Mouse (Mus musculus) heart, adult 2 months (tissue): ENCODE measurements around the gene Actbl2.

ENCODE experiments used
- CTCF ChIP-seq: fragments of 200-600 bp; IDR thresholded peaks from 2 replicates; pipeline ENCODE4 v1.8.1; 2022; ENCODE audit warnings: antibody characterized with exemption, mild to moderate bottlenecking, moderate library complexity
- EP300 ChIP-seq: fragments of 200-500 bp; IDR thresholded peaks from 2 replicates; pipeline ENCODE4 v1.6.1; 2011; ENCODE audit warnings: low read depth, low read length, control low read depth; ENCODE audit not compliant: insufficient read depth
- POLR2A ChIP-seq: fragments of 200-500 bp; IDR thresholded peaks from 2 replicates; pipeline ENCODE4 v1.6.1; 2011; ENCODE audit warnings: mild to moderate bottlenecking, low read depth, low read length, control low read depth; ENCODE audit not compliant: insufficient read depth

DNA sequence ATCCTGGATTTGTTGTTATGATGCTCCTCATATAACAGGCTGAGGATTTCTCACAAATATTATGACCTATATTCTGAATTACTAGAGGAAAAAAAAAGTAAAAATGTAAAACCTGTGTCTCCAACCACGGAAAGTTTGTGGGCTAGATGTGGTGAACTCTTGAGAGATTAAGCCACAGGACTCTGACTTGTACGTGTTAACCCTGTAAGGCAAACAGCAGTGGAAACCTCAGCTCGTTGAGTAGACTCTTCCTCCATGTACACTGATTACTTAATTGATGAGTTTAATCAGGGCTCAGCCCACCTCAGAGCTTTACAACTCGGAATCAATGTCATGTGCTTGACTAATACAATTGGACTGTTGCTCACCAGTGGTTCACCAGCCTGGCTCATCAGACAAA lies 3.2 kb downstream of the Actbl2 start:
- TF ChIP-seq POLR2A (no peak), CTCF (no peak), EP300 (no peak)
